Mouse (Mus musculus): ENCODE results near the gene Tmem202.

The Tmem202 gene

DNA sequence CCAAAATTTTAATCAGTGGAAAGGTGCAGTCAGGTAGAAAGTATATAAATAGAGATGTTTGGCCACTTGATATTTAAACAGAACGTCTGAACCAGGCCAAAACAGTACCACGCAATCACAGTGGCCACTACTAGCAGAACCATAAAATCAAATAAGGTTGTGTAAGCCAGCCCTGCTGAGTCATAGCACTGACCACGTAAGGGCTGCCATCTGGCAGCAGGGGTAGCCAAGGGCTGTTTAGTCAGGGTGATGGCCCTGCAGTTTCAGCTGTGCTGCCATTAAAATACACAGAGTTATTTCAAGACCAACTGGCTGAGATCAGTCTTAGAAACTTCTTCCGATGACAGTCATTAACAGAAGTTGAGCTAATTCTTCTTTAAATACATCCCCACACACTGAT lies 5.8 kb downstream of the Tmem202 start:
- DNase-seq (ENCODE audit: low spot score in 2 of 2), result no peak

DNA sequence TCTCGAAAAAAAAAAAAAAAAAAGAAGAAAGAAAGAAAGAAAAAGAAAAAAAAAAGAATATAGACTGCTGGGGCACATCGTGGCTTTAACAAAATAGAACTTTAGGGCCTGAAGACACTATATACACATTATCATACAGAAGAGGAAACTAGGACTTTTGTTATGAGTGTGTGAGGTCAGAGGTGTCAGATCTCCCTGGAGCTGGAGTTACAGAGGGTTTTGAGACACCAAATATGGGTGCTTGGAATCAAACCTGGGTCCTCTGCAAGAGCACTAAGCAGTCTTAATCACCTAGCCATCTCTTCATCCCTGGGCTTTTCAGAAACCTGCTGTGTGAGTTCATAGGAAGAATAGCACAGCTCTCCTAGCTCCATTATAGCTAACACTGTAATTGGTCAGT lies 6.2 kb downstream of the Tmem202 start:
- DNase-seq (ENCODE audit: low spot score in 2 of 2), result no peak

DNA sequence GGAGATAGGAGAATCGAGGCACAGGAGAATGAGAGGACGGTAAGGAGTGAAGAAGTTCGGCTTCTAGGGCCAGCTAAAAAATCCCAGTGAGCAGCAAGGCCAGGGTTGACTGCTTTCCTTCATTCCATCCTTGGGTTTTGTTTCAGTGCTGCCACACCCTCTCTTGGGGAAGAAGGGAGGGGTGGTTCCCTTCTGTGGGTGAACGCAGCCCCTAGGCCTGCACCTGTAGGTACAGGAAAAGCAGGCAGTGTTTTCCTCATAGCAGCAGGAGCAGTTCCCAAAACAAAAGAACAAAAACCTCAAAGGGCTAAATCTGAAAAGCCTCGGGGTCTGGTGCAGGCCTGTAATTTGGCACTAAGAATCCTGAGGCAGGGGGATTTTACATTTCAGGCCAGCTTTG lies 8.0 kb downstream of the Tmem202 start:
- DNase-seq (ENCODE audit: low spot score in 2 of 2), result no peak

DNA sequence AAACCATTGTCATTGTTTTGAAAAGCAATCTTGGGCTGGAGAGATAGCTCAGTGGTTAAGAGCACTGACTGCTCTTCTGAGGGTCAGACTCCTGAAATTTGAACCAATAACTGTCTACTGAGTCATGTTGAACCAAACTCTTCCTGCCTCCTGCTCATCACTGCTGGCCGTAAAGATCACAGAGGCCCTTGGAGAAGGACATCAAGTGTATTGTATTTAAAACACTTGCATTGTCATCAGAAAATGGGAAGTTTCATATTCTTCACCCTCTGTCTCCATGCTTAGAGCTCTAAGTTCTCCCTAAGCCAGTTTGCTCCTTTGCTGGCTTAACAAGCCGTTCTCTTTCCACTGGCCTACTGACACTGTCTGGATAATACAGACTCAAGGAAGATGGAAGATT lies 11.4 kb downstream of the Tmem202 start:
- DNase-seq (ENCODE audit: low spot score in 2 of 2), result no peak

DNA sequence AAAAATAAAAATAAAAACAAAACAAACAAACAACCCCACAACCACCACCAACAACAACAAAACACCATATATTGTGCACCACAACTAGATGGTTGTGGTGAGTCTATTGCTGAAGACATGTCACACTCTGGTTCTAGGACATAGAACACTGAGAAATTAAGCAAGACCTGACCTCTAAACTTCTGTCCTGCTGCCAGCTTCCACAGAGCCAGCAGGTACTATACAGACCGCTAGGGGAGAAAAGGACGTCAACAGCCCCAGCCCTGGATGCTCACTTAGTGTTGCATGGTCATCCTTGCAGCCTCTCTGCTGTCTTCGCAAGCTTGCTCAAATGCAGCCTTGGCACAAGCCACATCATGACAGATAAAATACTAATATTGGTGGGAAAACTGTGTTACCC lies 12.1 kb downstream of the Tmem202 start:
- DNase-seq (ENCODE audit: low spot score in 2 of 2), result no peak

DNA sequence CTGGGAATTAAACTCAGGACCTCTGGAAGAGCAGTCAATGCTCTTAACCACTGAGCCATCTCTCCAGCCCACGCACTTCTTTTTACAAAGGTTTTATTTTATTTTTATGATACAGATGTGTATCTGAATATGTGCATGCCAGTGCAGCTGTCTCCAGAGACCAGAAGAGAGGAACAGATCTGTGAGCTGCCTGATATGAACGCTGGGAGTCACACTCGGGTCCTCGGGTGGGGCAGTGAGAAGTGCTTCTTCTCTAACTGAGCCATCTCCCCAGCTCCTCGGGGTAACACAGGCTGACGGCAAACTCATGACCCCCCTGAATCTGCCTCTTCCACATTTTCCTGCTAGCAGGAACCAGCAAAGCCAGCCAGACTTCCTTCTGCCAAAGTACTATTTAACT lies 12.9 kb downstream of the Tmem202 start:
- DNase-seq (ENCODE audit: low spot score in 2 of 2), result no peak

DNA sequence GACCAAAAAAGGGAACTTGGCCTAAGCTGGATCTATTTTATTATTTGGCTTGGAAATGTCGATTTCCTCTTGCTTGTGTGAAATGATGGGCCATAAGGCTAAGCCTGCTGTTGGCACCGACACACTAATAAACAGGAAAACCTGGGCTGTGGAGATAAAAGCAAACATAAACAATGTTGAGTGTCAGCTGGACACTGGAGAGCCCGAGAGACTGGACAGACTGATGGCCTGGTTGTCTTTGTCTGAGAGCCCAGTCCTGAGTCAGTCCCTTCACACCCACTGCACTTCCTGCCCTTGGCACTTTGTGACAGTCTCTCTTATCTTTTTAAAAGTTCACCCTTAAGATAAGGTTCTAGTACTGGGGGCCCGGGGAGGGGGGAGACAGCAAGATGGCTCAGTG lies 16.7 kb downstream of the Tmem202 start:
- no peak for DNase-seq (ENCODE audit: low spot score in 2 of 2)

DNA sequence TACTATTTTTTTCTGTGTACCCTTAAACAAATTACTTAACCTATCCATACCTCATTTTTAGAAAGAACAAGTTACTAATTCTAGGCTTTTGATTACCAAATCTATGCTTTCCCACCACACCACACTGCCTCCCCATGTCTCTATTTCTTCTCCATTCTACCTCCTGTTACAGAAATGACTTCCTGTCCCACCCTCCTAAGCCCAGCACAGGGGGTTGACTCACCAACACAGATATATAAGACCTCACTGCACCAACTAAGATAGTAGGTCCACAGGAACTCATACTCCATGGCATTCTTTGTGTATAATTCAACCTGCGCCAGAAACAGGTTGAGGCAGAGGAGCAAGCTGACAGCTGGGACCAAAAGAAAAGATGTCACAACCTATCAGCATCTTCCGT lies 20.3 kb downstream of the Tmem202 start:
- DNase-seq (ENCODE audit: low spot score in 2 of 2), result no peak

DNA sequence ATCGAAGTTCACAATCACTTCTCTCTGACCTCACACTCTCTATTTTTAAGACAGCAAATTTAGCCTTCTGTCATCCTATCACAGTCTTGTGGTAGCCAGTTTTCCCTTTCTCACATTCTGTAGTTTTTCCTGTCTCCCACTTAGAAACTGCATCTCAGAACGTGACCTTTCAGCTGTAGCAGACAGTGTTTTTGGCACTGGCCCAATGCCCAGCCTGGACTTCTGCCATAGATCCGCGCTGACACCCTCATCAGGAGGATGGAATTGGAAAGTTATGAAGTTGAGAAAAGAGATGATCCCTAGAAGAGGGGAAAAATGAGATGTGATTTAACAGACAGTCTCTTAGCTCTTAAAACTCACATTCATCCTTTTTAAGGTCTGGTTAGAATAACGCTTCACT lies 20.7 kb downstream of the Tmem202 start:
- peak; percentile 37 to 41 for DNase-seq (ENCODE audit: low spot score in 2 of 2)

DNA sequence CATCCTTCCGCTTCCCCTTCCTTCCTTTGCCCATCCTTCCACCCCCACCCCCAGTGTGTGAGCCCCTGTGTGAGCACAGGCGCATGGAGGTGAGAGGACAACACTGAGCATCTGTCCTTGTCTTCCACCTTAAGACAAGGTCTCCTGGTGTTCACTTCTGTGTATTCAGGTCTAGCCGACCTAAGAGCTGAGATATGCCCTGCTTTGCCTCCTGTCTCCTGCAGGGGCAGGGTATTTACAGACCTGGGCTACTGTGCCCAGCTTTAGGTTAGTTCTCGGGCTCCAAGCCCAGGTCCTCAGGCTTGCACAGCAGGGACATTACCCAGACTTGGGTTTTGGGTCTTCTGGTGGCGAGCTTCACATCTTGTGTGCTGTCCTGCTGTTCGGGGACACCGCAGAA lies 22.5 kb downstream of the Tmem202 start:
- DNase-seq (ENCODE audit: low spot score in 2 of 2), result no peak

DNA sequence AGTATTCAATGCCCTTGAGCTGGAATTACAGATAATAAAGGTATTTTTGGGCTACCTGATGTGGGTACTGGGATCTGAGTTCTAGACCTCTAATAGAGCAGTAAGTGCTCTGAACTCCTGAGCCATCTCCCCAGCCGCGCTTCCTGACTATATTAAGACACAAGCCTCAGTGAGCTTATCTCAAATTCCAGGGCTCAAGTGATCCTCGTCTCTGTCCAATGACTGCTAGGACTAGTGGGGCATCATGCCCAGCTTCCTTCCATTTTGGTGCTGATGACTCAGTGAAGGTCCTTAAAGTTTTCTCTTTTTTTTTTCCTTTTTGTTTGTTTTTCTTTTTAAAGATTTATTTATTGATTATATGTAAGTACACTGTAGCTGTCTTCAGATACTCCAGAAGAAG lies 24.6 kb downstream of the Tmem202 start:
- DNase-seq (ENCODE audit: low spot score in 2 of 2), result no peak

DNA sequence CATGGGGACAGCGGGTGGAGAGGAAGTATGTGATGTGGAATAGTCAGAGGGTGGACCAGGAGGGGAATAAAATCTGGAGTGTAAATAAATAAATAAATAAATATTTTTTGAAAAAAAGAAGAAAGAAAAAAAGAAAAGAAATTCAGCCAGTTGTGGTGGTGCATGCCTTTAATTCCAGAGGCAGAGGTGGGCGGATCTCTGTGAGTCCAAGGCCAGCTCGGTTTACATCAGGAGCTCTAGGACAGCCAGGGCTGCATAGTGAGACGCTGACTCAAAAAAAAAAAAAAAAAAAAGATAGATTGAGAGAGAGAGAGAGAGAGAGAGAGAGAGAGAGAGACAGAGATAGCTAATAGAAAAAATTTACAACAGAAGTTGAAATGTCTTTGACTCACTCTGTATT lies 27.3 kb downstream of the Tmem202 start:
- no peak for DNase-seq (ENCODE audit: low spot score in 2 of 2)

DNA sequence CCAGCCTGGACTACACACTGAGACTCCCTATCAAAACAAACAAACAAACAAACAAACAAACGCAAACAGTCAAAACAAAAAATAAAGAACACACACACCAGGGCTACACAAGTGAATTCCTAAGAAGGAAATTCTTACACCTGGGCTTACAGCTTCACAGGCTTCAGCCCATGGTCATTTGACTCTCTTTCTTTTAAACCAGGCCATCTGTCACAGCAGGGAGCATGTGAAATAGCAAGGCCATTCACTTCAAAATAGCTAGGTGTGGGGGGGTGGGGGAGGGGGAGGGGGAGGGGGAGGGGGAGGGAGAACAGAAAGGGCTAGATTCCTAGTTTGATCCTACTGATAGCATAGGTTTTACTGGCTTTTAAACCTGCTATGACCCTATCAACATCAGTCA lies 31.5 kb downstream of the Tmem202 start:
- DNase-seq (ENCODE audit: low spot score in 2 of 2), result no peak

DNA sequence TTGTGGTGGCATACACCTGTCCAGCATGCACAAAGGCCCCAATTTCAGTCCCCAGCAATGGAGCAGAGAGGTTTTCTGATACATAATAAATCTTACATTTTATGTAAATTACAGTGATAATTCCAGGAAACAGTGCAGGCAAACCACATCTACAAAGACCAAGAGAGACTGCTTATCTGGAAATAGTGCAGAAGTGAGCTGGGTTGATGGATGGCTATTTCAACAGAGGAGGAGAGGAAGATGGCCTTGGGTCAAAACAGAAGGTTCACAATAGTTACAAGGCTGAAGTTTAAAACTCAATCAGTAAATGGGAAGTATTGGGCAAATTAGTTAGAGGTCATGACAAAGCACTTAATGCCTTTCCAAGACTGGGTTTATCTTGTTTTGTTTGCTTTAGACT lies 52.3 kb downstream of the Tmem202 start:
- DNase-seq (ENCODE audit: low spot score in 2 of 2), result no peak

DNA sequence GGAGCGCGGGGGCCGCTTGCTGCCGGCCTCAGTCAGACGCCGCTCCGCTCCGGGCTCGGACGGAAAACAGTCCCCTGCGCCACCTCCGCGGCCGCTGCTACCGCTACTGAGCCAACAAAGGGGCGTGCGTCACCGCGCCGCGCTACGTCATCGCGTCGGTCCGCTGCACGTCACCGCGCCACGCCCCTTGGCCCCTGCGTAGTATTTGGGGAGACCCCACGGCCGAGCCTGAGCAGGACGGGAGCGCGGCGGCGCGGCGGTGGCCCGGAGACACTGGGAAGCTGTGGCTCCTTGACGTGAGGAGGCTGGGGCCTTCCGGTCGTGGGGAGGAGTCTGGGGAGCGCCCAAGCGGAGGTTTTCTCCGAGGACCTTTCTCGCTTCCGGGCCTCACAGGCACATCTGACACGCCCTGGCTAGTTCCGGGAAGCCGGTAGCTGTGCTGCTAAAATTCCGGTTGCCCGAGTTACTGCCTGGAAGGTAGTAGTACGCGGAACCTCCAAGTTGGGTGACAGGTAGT lies 53.0 kb downstream of the Tmem202 start, which contains the start of gene Arih1:
TSS of gene Arih1 (minus strand) at position 70 of the 517 bp plus-strand sequence.
- DNase-seq (ENCODE audit: low spot score in 2 of 2), result peak; percentile 97 to 99

DNA sequence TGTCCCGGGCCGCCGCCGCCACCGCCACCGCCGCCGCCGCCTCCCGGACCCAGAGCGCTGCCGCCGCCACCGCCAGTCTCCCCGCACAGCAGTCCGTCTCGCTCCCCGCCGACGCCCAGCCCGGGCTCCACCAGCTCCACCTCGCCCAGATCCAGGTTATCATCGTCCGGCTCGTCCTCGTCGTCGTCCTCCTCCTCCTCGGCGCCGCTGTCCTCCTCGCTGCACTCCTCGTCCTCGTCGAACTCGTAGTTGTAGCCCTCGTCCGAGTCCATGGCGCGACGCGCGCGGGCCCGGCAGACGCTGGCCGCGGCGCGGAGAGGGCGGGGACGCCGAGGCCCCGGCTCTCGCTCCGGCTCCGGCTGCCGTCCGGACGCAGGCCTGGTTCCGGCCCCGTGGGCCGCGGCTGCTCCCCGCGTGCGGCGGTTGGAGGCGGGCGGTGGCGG lies 53.5 kb downstream of the Tmem202 start:
- DNase-seq (ENCODE audit: low spot score in 2 of 2), result no peak

DNA sequence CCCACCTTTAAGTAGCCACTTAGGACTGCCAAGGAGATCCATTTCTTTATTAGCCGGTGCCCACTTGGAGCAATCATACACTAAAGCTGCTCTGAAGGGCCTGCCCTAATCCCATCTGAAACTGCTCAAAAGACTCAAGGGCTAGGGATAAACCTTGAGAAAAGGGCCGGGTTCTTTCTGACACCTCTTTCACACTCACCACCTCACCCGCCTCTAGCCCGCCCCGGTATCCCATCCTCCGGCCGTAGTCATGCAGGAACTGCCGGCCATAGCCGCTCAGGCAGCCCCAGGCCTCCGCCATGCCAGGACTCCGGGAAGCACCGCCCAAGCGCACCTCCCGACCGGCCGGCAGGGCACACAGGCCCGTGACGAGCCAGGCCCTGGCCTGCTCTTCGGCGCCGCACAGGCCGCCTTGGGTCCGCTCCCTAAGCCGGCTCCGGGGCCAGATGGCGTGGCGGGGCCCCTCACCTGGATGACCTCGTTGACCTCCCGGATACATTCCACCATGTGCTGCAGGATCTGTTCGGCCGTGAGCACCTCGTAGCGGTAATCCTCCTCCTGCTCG lies 54.1 kb downstream of the Tmem202 start:
- peak; percentile 54 to 64 for DNase-seq (ENCODE audit: low spot score in 2 of 2)

DNA sequence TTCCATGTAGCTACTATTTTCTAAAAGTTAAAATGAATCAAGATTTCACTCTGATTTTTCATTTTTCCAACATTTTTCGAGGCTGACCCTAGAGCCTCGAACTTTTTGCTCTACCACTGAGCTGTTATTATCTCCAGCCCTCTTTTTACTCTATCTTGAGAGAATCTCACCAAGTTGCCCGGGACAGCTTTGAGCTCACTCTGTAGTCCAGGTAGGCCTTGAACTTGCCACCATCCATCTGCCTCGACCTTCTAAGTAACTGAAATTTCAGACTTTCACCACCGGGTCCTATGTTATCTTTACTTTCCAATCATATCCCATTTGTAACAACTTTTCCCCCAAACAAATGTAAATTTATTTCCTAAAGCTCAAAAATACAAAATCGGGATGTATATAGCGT lies 54.9 kb downstream of the Tmem202 start:
- DNase-seq (ENCODE audit: low spot score in 2 of 2), result no peak

DNA sequence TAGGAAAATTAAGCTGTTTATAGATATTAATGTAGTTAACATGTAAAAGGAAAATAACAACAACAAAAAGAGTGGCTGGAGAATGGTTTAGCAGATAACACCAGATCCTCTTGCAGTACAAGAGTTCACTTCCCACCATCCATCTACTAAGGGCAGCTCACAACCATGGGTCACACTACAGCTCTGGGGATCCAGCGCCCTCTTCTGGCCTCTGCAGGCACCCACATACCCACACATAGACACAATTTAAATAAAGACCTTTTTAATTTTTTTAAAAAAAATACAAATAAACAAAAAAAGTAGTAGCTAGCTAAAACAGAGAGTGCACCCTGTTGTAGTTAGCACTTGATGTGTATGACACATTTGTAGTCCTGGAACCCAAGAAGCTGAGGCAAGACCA lies 57.2 kb downstream of the Tmem202 start:
- DNase-seq (ENCODE audit: low spot score in 2 of 2), result no peak

DNA sequence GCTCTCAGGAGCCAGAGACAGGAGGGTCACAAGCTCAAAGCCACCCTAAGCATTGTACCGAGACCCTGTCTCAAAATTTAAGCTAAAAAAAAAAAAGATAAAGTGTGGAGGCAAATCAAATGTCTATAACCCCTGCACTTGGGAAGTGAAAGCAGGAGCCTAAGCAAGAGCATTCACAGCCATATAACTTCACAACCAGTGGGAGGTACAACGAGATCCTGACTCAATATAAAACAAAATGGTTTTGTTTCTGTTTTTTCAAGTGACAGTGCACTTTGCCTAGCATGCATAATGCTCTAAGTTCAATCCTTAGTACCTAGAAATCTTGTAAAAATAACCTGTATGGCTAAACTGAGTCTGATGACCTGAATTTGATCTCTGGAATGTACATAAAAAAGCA lies 63.0 kb downstream of the Tmem202 start:
- no peak for DNase-seq (ENCODE audit: low spot score in 2 of 2)

DNA sequence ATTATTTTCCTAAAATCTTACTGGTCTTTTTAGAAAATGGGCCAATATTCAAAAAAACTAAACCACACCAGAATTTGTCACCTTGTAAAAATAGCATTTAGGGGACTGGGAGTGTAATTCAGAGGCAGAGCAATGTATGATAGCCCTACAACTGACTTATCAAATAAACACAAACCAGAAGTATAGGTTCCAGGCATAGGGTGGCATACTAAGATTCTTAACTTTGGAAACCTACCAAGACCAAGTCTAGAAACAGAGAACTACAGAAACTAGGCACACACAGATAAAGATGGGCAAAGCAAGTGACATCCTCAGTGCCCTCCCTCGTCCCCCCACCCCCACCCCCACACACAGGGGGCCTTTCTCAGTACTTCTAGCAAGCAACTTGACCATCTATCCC lies 64.8 kb downstream of the Tmem202 start:
- no peak for DNase-seq (ENCODE audit: low spot score in 2 of 2)

DNA sequence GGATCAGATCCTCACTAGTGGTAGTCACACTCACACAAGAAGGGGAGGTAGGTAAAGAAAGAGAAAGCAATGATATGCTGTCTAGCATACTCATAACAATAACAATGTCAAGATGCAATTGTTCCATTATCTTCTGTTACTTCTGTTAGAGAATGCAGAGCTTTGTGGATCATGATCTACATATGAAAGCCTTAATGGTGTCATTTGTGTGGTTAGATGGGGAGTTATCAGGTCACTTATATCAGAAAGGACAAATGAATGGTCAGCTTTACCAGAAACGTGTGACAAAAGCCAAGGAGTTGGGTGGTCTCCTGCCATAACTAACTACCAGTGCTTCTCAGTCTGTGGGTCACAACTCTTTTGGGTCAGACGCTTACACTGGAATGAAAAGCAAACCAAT lies 66.5 kb downstream of the Tmem202 start:
- no peak for DNase-seq (ENCODE audit: low spot score in 2 of 2)

DNA sequence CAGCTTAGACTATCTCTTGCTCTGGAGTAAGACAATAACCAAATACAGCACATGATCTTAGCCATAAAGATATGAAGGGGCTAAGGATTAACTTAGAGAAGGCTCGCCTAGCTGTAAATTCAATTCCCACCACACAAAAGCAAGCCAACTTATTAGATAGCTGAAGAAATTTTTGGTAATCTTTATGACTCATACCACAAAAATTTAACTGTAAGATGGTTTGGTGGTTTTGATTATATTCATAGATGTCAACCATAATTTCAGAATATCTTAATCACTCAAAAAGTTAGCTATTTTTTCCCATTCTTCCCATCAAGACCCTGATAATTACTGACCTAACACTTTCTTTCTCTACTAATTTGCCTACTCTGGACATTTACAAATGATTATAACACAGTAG lies 70.2 kb downstream of the Tmem202 start:
- no peak for DNase-seq (ENCODE audit: low spot score in 2 of 2)
